Mouse (Mus musculus) MEL (cell line): ENCODE data around the gene Mymk. TPM values are rescaled to one million over a fixed set of nuclear protein-coding genes. Genes with fewer than 3 reads are reported as not detected.
A peak's percentile ranks its signal among the peaks of the same experiment; 100 is the strongest.

Experiments used
- DNase-seq: peaks from one replicate; pipeline ENCODE4 v3.0.0; 2011; ENCODE audit warnings: low read depth, low spot score
- H3K27ac ChIP-seq: 2 replicates; pipeline ENCODE4 v1.5.1; 2012; ENCODE audit warnings: low read depth, mild to moderate bottlenecking, control low read depth, low read length, moderate library complexity; ENCODE audit not compliant: control insufficient read depth
- H3K27me3 ChIP-seq, 2 experiments: fragments of 150-350 bp in 1 of 2; sonication (generic) in 1 of 2; 2 replicates each; pipeline ENCODE4 v1.6.1; 2012; ENCODE audit warnings: low read length in 2 of 2, mild to moderate bottlenecking in 2 of 2, improper control_type of control experiment in 1 of 2, moderate library complexity in 1 of 2; ENCODE audit not compliant: insufficient read depth in 2 of 2, control insufficient read depth in 1 of 2
- H3K36me3 ChIP-seq, 2 experiments: 2 replicates each; pipeline ENCODE4 v1.6.1; 2012 to 2014; ENCODE audit warnings: low read length in 2 of 2, improper control_type of control experiment in 1 of 2, inconsistent platforms in 1 of 2, mild to moderate bottlenecking in 1 of 2; ENCODE audit not compliant: insufficient read depth in 2 of 2, control insufficient read depth in 1 of 2
- H3K4me1 ChIP-seq, 2 experiments: fragments of 150-350 bp in 1 of 2; sonication (generic) in 1 of 2; 2 replicates each; pipeline ENCODE4 v1.6.1; 2012; ENCODE audit warnings: low read length in 2 of 2, improper control_type of control experiment in 1 of 2, mild to moderate bottlenecking in 1 of 2; ENCODE audit not compliant: insufficient read depth in 2 of 2, control insufficient read depth in 1 of 2
- H3K4me3 ChIP-seq, 2 experiments: fragments of 150-350 bp in 1 of 2; sonication (generic) in 1 of 2; 2 replicates each; pipeline ENCODE4 v1.5.1; 2012; ENCODE audit warnings: low read depth in 2 of 2, low read length in 2 of 2, mild to moderate bottlenecking in 2 of 2, moderate library complexity in 2 of 2, control low read depth in 1 of 2, improper control_type of control experiment in 1 of 2; ENCODE audit not compliant: control insufficient read depth in 1 of 2, insufficient read depth in 1 of 2
- H3K79me2 ChIP-seq: 2 replicates; pipeline ENCODE4 v1.6.1; 2012; ENCODE audit warnings: mild to moderate bottlenecking, low read length, moderate library complexity; ENCODE audit not compliant: control insufficient read depth, poor library complexity, insufficient read depth
- H3K9ac ChIP-seq: 2 replicates; pipeline ENCODE4 v1.6.1; 2012; ENCODE audit warnings: low read depth, mild to moderate bottlenecking, control low read depth, low read length, moderate library complexity; ENCODE audit not compliant: control insufficient read depth, poor library complexity, severe bottlenecking
- H3K9me3 ChIP-seq: fragments of 150-350 bp; sonication (generic); replicated peaks from 2 replicates; pipeline ENCODE4 v1.6.1; 2012; ENCODE audit warnings: mild to moderate bottlenecking, low read length, improper control_type of control experiment, moderate library complexity; ENCODE audit not compliant: insufficient read depth
- BHLHE40 ChIP-seq: IDR thresholded peaks from 2 replicates; pipeline ENCODE4 v1.6.1; 2012; ENCODE audit warnings: low read depth, mild to moderate bottlenecking, inconsistent platforms, low read length, improper control_type of control experiment, borderline replicate concordance
- CTCF ChIP-seq, 3 experiments: IDR thresholded peaks in 2 of 3; conservative IDR thresholded peaks in 1 of 3; 2 replicates each; pipeline ENCODE4 v1.5.1; 2011 to 2012; ENCODE audit warnings: low read length in 3 of 3, low read depth in 2 of 3, mild to moderate bottlenecking in 2 of 3, improper control_type of control experiment in 1 of 3, inconsistent platforms in 1 of 3, mixed read lengths in 1 of 3, moderate library complexity in 1 of 3; ENCODE audit not compliant: control insufficient read depth in 1 of 3, insufficient read depth in 1 of 3, poor library complexity in 1 of 3, severe bottlenecking in 1 of 3
- GABPA ChIP-seq: IDR thresholded peaks from 2 replicates; pipeline ENCODE4 v1.6.1; 2012; ENCODE audit warnings: low read depth, mild to moderate bottlenecking, inconsistent platforms, low read length, improper control_type of control experiment, moderate library complexity
- GATA1 ChIP-seq: IDR thresholded peaks from 2 replicates; pipeline ENCODE4 v1.6.1; 2011; ENCODE audit warnings: low read depth, low read length, improper control_type of control experiment
- MAX ChIP-seq: IDR thresholded peaks from 2 replicates; pipeline ENCODE4 v1.6.1; 2011; ENCODE audit warnings: low read length, improper control_type of control experiment
- MAZ ChIP-seq: IDR thresholded peaks from 2 replicates; pipeline ENCODE4 v1.6.1; 2012; ENCODE audit warnings: low read depth, mild to moderate bottlenecking, inconsistent platforms, low read length, improper control_type of control experiment
- MXI1 ChIP-seq: IDR thresholded peaks from 2 replicates; pipeline ENCODE4 v1.6.1; 2011; ENCODE audit warnings: mild to moderate bottlenecking, low read depth, low read length, improper control_type of control experiment
- NELFE ChIP-seq: IDR thresholded peaks from 2 replicates; pipeline ENCODE4 v1.6.1; 2011; ENCODE audit warnings: low read depth, low read length, improper control_type of control experiment
- NRF1 ChIP-seq: IDR thresholded peaks from 2 replicates; pipeline ENCODE4 v1.6.1; 2014; ENCODE audit warnings: low read depth, mild to moderate bottlenecking, inconsistent platforms, low read length, improper control_type of control experiment, moderate library complexity; ENCODE audit not compliant: poor library complexity, insufficient read depth, severe bottlenecking
- POLR2A ChIP-seq, 2 experiments: IDR thresholded peaks; 2 replicates each; pipeline ENCODE4 v1.6.1; 2011 to 2012; ENCODE audit warnings: low read length in 2 of 2, mild to moderate bottlenecking in 2 of 2, control low read depth in 1 of 2, improper control_type of control experiment in 1 of 2, low read depth in 1 of 2, moderate library complexity in 1 of 2; ENCODE audit not compliant: control insufficient read depth in 1 of 2, insufficient read depth in 1 of 2, poor library complexity in 1 of 2
- POLR2AphosphoS2 ChIP-seq: IDR thresholded peaks from 2 replicates; pipeline ENCODE4 v1.6.1; 2011; ENCODE audit warnings: low read length, improper control_type of control experiment
- POLR2AphosphoS5 ChIP-seq: IDR thresholded peaks from 2 replicates; pipeline ENCODE4 v1.6.1; 2012; ENCODE audit warnings: low read depth, borderline replicate concordance, mild to moderate bottlenecking, inconsistent platforms, low read length, moderate library complexity, mixed read lengths
- RCOR1 ChIP-seq: IDR thresholded peaks from 2 replicates; pipeline ENCODE4 v1.6.1; 2012; ENCODE audit warnings: low read depth, mild to moderate bottlenecking, inconsistent platforms, low read length, improper control_type of control experiment
- SIN3A ChIP-seq: IDR thresholded peaks from 2 replicates; pipeline ENCODE4 v1.6.1; 2012; ENCODE audit warnings: low read length, improper control_type of control experiment, inconsistent platforms
- TBP ChIP-seq: IDR thresholded peaks from 2 replicates; pipeline ENCODE4 v1.8.0; 2011; ENCODE audit warnings: low read depth, low read length, improper control_type of control experiment
- UBTF ChIP-seq: IDR thresholded peaks from 2 replicates; pipeline ENCODE4 v1.6.1; 2012; ENCODE audit warnings: low read depth, mild to moderate bottlenecking, inconsistent platforms, low read length, improper control_type of control experiment, moderate library complexity, borderline replicate concordance; ENCODE audit not compliant: insufficient read depth
- USF1 ChIP-seq: IDR thresholded peaks from 2 replicates; pipeline ENCODE4 v1.6.1; 2014; ENCODE audit warnings: low read depth, mild to moderate bottlenecking, inconsistent platforms, low read length, improper control_type of control experiment, moderate library complexity
- ZNF384 ChIP-seq: IDR thresholded peaks from 2 replicates; pipeline ENCODE4 v1.6.1; 2012; ENCODE audit warnings: low read depth, mild to moderate bottlenecking, inconsistent platforms, low read length, improper control_type of control experiment
- polyA plus RNA-seq, 2 experiments: library from polyadenylated mRNA; stranded (reverse) in 1 of 2; unstranded in 1 of 2; fragments of >175 nt in 1 of 2; fragments of >200 nt in 1 of 2; gene quantifications; 2 replicates each; pipeline versions ENCODE4 v1.2.1 to v1.2.4; 2012; ENCODE audit warnings: low replicate concordance in 2 of 2, low read depth in 1 of 2; ENCODE audit not compliant: insufficient read length in 2 of 2, insufficient read depth in 1 of 2, missing spikeins in 1 of 2
- total RNA-seq: library from RNA; depleted of rRNA; stranded (reverse); fragments of 300-350 nt; gene quantifications from 2 replicates; pipeline ENCODE4 v1.2.3, GENCODE M21; 2012

Mymk gene
- total and polyA plus RNA-seq, 3 experiments = not detected

GRCm38 (mm10) chr2:27027618-27028436 is 44.2 kb downstream of the Mymk start, which contains the start of gene Slc2a6:
Gene Slc2a6 (minus strand): TSS chr2:27027998.
- H3K27me3 ChIP-seq = no peaks in the 10 kb centered on the region
- H3K4me3 ChIP-seq = peak within 1 kb of the TSS; percentile 44 to 66
- peak; percentile 49; the same call in 1 of the 2 replicates for TF ChIP-seq NRF1
- peak; percentile 50 for TF ChIP-seq GATA1
- peak; percentile 61; the same call in 1 of the 2 replicates for TF ChIP-seq MXI1
- no peak for TF ChIP-seq POLR2AphosphoS5
- TF ChIP-seq POLR2A (IDR thresholded peaks at IDR 0.05; ENCODE audit: control insufficient read depth in 1 of 2, insufficient read depth in 1 of 2, low read depth in 1 of 2, low read length in 2 of 2, poor library complexity in 1 of 2) = peak in 1 of 2 experiments; percentile 54; a peak in 1 of 4 replicates
- TF ChIP-seq NELFE = peak; percentile 37
- TF ChIP-seq SIN3A = peak; percentile 16; the same call in 1 of the 2 replicates
- TF ChIP-seq RCOR1 = no peak
- TF ChIP-seq GABPA = no peak
- TF ChIP-seq CTCF (IDR thresholded peaks at IDR 0.05 in 2 of 3, conservative IDR thresholded peaks at IDR 0.05 in 1 of 3; ENCODE audit: control insufficient read depth in 1 of 3, insufficient read depth in 1 of 3, low read depth in 2 of 3, low read length in 3 of 3, poor library complexity in 1 of 3, severe bottlenecking in 1 of 3) = no peak
- TF ChIP-seq MAZ = no peak
- TF ChIP-seq UBTF = no peak
- peak; percentile 10; the same call in 1 of the 2 replicates for TF ChIP-seq TBP
- TF ChIP-seq MAX = peak; percentile 78
- TF ChIP-seq USF1 = no peak
- TF ChIP-seq POLR2AphosphoS2 = no peak
- peak; percentile 72; the same call in 1 of the 2 replicates for TF ChIP-seq BHLHE40
- no peak for TF ChIP-seq ZNF384
- peak; percentile 93 for DNase-seq
- H3K4me1 ChIP-seq = peaks cover 4 to 20% of the 10 kb centered on the region in 2 experiments; a peak in 3 of 4 replicates
- H3K27ac ChIP-seq = no peak within 1 kb of the TSS
- H3K36me3 ChIP-seq = peaks cover 0 to 9% of the 10 kb centered on the region in 2 experiments; a peak in 2 of 4 replicates
- no peaks in the 10 kb centered on the region for H3K79me2 ChIP-seq
- no peaks in the 10 kb centered on the region for H3K9me3 ChIP-seq
- peak within 1 kb of the TSS; percentile 27 for H3K9ac ChIP-seq
